Mouse (Mus musculus): Measurements from ENCODE around the gene Chl1. TPM values are rescaled to one million over a fixed set of nuclear protein-coding genes. Genes with fewer than 3 reads are reported as not detected.
A peak's percentile ranks its signal among the peaks of the same experiment; 100 is the strongest.

The Chl1 gene
- total RNA-seq, 4 experiments from 2014 or later, result 131 to 177 (median 152) TPM

DNA sequence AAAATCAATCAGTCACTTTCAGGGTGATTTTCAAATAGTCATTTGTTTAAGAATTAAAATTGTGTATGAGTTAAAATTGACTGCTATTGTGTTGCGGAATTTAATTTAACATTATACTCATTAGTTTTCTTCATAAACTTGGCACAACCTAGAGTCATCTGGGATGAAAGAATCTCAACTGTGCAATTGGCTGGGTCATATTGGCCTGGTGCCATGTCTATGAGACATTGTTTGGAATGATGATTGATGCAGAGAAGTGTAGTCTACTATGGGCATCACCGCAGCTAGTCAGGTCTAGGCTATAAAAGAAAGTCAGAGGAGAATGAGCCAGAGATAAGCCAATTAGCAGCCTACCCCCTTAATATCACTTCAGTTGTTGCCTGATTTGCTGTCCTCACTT, 148.8 kb downstream of the Chl1 start:
- DNase-seq (ENCODE audit: low spot score in 2 of 2), result no peak

DNA sequence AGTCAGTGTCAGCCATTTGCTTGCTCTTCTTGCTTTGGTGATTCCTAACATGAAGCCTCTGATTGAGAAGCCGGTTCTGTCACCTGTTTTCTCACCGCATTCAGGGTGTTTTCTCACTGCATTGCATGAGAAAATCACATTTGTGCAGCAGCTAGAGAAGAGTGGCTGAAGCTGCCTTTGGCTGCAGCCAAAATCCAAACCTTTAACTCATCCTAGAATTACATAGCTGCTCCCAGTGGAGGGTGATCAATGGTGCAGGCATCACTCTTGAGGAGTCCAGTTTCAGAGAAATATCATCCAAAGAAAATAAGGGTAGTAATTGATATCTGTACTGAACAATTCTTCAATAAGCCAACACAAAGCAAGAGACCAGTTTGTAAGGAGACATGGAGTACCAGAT, 154.8 kb downstream of the Chl1 start:
- DNase-seq (ENCODE audit: low spot score in 2 of 2), result no peak

DNA sequence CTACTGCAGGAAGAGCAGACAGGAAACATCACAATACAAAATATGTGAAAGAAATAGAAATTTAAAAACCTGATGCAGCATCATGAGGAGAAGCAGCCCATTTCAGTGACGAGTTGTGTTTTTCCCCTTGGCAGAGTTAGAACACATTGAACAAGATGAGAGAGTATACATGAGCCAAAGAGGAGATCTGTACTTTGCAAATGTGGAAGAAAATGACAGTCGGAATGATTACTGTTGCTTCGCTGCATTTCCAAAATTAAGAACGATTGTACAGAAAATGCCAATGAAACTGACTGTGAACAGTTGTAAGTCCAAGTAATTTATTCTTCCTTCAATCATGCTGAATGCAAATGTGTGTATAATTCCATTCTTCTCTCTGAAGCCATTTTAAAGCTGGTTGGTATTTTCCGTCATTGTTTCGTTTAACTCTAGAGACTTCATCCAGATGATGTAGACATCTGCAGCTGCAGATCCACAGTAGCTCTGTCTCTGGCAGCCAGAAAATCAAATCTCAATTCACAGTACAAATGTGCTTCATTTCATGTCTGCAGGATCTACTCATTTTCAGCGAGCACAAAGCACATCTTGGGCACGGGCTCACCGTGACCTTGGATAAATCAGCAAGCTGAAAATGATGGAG, 155.4 kb downstream of the Chl1 start:
- no peak for DNase-seq (ENCODE audit: low spot score in 2 of 2)

DNA sequence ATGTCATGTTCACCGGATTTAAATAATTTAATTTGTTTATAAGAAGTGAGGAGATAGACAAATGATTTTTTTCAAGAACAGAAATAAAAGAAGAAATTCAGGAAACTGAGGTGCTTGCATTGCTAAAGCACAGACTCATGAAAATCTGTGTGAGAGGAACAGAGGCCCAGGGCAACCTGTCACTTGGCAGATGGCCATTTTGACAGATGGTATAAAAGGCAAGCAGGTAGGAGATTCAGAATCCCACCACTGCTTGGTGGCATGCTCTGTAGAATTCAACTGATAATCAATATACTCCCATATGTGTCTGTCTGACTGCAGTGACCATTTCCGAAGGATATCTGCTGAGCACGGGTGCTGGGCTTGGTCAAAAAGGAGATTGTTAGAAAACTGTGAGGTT, 162.7 kb downstream of the Chl1 start:
- DNase-seq (ENCODE audit: low spot score in 2 of 2), result no peak

DNA sequence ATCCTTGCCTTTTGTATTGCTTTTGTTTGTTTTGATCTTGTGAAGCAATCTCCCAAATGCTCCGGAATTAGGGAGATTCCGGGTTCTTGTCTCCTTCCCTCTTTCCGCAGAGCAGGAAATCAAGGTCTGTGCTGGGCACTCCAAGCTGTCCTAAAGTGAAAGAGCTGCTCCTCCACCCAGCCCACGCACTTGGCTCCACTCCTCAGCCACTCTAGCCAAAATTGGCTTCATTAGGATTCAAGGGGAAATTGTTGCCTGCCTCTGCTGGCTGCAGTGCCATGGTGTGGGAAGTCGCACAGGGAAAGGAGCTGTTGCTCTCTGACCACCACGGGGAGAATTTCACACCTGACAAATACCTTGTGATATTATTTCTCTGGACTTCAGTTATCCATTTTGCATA, 163.9 kb downstream of the Chl1 start:
- peak; percentile 72 to 73 for DNase-seq (ENCODE audit: low spot score in 2 of 2)

DNA sequence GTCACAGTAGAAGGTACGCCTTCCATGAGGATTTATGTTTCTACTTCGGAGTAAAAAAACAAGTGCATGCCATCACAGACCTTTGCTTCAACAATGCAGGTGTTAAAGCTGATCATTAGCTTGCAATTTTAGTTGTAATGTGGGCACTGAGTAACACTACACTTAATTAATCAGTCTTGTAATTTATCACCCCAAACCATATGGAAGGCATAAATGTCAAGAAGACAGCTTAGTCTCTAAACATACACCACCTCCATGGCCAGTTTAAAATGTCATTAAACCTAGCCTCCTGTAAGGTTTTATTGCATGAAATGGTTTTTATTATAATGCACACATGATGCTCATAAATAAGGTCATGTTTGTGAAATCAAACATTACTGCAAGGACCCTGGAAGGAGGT, 164.8 kb downstream of the Chl1 start:
- no peak for DNase-seq (ENCODE audit: low spot score in 2 of 2)

DNA sequence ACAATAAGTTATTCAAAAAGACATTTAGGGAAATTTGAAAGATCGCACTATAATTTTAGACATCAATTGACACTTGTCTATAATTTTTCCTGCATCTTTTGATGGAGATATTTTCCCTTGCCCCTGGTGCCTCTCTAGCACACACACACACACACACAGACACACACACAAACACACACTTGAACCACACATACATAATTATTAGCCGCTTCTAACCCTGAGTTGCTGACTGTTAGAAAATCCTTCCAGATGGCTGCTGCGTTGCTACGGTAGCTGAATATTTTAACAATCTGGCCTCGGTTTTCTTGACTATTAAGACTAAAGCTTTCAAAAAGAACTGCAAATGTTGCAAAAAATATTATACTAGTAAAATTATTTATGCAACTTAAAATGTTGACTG, 166.3 kb downstream of the Chl1 start:
- DNase-seq (ENCODE audit: low spot score in 2 of 2), result peak; percentile 47 to 56

DNA sequence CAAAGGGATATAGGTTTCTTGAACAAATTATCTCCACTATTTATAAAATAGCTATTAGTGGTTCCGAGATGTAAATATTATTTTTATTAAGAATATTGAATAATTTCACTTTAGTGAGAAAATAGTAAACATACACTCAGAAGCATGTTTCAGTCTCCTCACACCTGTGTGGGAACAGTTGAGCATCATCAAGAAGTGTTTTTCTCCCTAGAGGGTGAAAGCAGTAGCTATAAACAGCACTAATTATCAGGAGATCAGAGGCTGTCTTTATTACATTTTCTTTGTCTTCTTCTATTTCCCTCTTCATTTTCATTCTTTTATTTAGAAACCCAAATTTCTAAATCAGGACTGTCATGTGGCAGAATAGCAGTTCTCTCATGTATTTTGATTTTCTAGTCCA, 166.7 kb downstream of the Chl1 start:
- DNase-seq (ENCODE audit: low spot score in 2 of 2), result no peak

DNA sequence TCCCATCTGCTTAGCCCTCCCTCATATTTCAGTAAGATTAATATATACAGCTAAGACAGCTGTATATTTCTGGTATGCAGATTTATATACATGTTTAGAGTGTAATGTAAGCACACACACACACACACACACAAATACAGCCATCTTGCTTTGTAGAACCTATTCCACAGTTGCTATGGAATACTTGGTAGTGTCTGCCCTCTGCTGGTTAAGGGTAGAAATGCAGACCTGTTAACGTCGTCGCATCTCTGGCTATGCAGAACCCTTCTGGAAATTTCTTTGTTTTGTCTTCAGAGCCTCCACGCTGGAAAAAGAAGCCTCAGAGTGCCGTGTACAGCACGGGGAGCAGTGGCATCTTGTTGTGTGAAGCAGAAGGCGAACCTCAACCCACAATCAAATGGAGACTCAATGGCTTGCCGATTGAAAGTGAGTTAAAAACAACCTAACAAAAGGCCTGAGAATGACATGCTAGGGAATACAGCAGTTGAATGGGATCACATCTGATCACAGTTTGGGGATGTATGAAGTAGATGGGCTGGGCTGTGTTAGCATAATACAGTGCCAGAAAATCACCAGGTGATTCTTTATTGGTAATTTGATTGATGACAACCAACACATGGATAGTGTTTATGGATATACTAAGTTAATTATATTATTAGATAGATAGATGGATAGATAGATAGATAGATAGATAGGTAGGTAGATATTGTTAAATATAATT, 172.6 kb downstream of the Chl1 start:
- DNase-seq (ENCODE audit: low spot score in 2 of 2), result peak; percentile 49 to 84

DNA sequence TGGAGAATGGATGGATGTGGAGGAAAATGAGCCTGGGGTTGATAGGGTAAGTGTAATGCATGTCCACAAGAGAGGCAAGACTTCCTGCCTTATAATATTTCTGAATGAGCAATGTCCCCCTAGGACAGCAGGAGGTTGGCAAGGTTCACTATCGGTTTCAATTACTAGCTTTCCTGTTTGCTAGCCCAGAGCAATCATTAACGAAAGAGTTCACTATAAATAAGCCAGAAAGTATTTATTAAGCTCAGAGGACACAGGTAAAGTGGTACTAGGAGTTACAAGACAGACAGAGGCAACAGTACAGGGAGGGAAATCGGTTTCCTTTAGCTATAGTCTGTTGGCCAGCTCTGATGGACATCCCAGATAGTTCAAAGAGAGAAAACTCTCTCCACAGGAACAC, 182.1 kb downstream of the Chl1 start:
- DNase-seq (ENCODE audit: low spot score in 2 of 2), result no peak

DNA sequence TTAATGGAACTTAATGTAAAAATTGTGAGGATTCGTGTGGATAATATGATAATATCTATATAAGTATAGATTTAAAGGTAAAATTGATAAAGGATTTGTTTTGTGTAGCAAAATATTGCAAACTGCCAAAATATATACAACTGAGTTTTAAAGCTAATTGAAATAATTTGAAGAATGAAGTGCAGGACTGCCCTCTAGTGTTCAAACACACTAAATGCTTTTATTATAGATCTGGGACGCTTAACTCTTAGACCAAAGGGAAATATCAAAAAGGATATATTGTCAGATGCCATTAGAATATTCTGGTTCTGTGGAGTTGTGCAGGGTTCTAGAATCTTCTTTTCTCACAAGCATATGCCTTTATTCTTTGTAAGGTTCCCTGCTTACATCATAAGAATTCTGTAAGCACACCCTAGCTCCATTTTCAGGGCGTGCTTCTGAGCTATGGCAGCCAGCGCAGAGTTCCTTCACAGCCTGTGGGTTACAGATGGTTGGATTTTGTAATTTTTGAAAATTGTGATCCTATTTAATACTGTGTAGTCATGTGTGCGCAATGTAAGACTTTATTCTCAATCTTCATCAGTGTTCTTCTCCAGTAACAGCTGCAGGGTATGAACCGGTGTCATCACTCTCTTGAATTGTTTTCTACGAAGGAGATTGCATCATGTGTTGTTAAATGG, 187.1 kb downstream of the Chl1 start:
- no peak for DNase-seq (ENCODE audit: low spot score in 2 of 2)

DNA sequence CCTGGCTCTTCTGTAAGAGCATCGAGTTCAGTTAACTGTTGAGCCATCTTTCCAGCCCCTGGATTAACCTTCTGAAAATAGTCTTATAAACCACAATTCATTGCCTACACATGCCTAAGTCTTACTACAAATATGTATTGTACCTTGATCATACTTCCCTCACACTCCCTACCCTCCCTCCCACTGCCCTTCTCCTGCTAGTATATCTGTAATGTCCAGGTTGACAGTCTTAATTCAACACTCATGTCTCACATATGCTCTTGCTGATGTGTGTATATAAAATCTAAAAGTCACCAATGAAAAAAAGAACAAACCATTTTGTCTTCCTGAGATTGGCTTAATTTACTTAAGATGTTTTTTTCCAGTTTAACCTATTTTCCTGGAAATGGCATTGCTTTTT, 189.1 kb downstream of the Chl1 start:
- DNase-seq (ENCODE audit: low spot score in 2 of 2), result no peak

DNA sequence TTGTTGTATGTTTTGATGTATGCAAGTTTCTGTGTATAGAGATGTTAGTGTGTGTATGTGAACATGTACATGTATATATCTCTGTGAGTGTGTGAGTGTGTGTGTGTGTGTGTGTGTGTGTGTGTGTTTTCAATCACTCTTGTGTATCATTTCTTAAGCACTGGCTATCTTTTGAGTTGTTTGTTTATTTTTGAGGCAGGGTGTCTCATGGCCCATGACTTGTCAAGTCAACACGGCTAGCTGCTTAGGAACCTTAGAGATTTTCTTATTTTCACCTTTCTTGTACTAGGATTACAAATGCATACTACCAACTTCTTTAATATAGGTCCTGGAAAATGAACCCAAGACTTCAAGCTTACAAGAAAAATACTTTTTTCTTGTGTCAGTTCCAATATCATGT, 189.5 kb downstream of the Chl1 start:
- DNase-seq (ENCODE audit: low spot score in 2 of 2), result no peak

DNA sequence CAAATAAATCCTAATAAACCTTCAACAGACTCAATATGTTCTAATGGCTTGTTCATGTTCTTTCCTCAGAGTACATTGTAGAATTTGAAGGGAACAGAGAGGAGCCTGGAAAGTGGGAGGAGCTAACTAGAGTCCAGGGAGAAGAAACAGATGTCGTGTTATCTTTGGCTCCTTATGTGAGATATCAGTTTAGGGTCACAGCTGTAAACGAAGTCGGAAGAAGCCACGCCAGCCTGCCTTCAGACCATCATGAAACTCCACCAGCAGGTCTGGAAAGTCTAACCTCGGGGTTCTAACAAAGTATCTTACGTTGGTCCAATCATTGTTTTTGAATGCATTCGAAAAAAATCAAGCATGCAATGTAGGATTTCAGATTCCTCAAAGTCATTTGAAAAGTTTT, 189.9 kb downstream of the Chl1 start:
- no peak for DNase-seq (ENCODE audit: low spot score in 2 of 2)

DNA sequence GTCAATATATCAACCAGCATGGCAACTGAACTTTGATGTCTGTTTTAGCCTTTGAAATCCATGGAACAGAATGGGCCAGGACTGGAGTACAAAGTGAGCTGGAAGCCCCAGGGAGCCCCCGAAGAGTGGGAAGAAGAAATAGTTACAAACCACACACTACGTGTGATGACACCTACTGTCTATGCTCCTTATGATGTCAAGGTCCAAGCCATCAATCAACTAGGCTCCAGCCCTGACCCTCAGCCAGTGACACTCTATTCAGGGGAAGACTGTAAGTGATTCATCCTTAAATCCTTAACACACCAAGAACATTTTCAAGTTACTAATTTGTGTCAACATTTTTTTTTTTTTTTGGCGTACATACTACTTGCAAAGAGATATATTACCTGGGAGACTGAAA, 196.0 kb downstream of the Chl1 start:
- DNase-seq (ENCODE audit: low spot score in 2 of 2), result no peak

DNA sequence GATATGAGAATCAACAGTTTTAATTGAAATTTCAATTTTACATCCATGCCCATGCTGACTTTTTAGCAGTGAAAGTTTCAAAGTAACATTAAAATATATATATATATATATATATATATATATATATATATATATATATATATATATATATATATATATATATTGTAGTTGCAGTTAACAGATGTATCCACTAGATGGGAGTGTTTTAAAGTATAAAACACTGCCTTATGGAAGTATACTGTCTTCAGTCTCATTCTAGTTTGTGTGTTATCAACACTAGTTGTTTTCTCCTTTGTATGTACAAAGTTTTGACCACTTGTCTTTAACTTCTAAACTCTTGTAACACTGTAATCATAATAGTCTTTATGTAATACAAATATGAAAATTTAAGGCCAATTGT, 228.9 kb downstream of the Chl1 start:
- DNase-seq (ENCODE audit: low spot score in 2 of 2), result no peak

DNA sequence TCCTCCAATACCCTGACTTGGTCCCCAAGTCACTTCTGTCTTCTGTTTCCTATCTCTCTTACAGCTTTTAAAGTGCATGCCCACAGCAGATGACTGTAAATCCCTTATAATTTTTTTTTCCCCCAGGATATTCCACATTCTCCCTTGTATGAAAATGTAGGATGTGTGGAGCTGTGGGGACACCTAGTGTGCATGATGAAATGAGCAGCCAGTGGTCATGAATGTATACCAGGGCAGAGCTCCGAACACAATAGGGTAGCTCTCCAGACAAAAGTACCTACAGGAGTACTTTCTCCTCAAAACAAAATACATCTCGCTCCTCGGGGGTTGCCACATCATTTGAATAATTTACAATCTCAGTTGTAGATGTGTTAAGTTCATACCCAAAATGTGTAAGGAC, 232.4 kb downstream of the Chl1 start:
- no peak for DNase-seq (ENCODE audit: low spot score in 2 of 2)

DNA sequence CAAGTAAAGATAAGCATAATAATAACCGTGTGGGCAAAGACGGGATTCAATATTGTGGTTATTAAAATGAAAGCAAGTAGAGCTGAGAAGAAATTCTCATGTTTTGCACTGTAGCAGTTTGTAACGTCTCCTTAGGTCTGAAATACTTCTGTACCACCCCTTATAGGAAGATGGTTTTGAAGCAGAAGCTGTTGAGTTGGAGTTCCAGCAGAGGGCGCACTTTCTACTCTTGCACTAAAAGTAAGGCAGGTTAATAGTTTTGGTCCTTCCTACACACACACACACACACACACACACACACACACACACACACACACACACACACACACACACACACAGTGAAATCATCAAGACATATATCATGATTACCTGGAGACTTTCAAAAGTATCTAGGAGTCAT, 235.7 kb downstream of the Chl1 start:
- DNase-seq (ENCODE audit: low spot score in 2 of 2), result peak in 1 of 2 experiments; percentile 44

DNA sequence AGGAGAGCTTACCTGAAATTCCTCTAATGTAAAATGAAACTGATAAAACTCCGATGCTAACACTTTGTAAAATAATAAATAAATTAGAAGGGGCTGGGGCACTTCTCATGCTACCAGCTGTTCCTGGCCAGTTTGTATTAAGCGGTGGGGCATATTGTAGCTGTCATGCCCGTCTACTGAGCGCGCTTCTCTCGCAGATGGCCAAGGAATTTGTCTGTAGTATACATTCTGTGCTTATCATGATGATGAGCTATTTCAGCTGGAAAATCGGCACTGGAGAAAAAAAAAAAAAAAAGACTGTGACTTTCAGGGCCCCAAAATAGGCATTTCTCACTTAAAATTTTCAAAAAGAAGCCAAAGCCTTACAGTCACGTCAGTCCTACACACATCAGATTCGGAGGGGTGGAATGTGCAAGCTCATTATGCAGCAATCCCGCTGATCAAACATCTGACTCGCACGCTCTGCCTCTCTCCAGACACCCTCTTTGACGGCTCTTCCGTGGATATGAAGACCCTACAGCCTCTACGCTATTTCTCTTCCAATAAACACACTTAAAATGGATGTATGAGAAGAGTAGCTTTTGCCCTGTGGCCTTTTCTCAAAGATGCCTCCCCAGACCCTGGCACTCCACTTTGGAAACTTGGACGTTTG, 238.9 kb downstream of the Chl1 start:
- DNase-seq (ENCODE audit: low spot score in 2 of 2), result peak in 1 of 2 experiments; percentile 21

DNA sequence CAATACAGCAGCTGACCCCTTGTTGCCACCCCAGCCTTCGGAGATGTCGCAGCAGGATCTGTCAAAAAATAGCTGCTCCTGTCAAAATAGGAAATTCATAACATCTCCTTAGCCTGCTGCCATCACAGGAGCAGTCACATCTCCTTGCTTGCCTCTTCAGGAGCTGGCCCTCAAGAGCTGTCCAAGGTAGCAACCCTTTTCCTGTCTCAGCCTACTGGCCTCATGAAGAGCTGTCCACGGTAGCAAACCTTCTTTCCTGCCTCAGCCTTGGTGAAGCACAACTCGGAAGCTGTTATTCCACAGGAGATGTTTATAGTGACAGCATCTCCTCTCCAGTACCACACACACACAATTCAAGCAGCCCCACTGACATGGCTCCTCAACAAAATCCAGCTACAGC, 243.5 kb downstream of the Chl1 start:
- DNase-seq (ENCODE audit: low spot score in 2 of 2), result no peak

DNA sequence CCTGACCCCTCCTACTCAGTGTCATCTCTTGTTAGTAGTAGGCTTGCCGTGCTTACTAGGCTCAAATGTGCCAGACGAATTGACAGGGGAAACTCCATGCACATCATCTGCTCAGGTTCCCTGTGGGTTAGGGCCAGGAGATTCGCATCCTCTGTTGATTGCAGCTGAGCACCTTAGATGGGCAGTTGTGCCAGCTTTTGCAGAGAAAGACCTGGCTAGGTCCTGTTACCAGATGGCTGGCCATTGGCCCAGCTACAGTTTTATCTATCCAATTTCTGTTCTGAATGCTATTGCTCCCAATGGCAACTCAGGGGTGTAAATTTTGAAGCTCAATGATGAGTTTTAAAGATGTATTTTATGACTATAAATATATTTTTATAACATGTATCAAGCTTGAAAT, 256.4 kb downstream of the Chl1 start:
- no peak for DNase-seq (ENCODE audit: low spot score in 2 of 2)

DNA sequence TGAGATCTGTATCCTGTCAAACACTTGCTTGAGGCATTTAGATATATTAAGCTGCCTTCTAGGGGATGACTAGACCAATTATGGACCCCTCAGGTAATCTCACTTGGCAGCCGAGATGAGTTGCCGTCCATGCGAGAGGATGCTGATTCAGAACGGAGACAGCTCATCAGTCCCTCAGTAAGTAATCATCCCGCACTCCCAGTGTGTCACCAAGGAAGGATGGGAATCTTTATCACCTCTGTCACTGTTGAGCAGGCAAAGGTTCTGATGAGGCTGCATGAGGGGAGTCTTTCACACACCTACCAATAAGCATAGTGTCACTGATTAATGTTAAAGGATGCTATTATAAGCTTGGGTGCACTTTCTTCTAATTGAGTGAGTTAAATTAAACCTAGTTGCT, 270.7 kb downstream of the Chl1 start:
- no peak for DNase-seq (ENCODE audit: low spot score in 2 of 2)
